Mouse (Mus musculus): Measurements from ENCODE around the gene Gpx4. TPM values are rescaled to one million over a fixed set of nuclear protein-coding genes. Genes with fewer than 3 reads are reported as not detected.

Gene Gpx4
- 228 and 229 TPM in 2 replicates for total RNA-seq (2023)

GRCm38 (mm10) chr10:80047041-80047565 lies at the start of gene Gpx4:
Gene Gpx4, plus strand, starts transcription at chr10:80047166.

GRCm38 (mm10) chr10:80016511-80016910 lies 30.5 kb upstream of the Gpx4 start, which contains the start of gene Arhgap45:
Gene Arhgap45, plus strand, starts transcription at chr10:80016653.

GRCm38 (mm10) chr10:80039559-80039979 lies 7.4 kb upstream of the Gpx4 start, which contains the start of gene Polr2e:
Gene Polr2e, minus strand, starts transcription at chr10:80039795.

GRCm38 (mm10) chr10:80105460-80105859 lies 58.5 kb downstream of the Gpx4 start, which contains the start of gene Sbno2:
Gene Sbno2, minus strand, starts transcription at chr10:80105571.

Other genes with a start within 250 kb of the Gpx4 start
- 0.60 and 1.1 TPM in 2 replicates for gene Misp, start 226.2 kb upstream of the Gpx4 start, total RNA-seq (2023)
- gene Ptbp1, start 192.7 kb upstream of the Gpx4 start, total RNA-seq (2023): 224 and 230 TPM in 2 replicates
- gene Prtn3, start 172.7 kb upstream of the Gpx4 start, total RNA-seq (2023): 374 and 461 TPM in 2 replicates
- 21.5 and 22.3 TPM in 2 replicates for gene Plppr3, start 172.5 kb upstream of the Gpx4 start, total RNA-seq (2023)
- 409 and 433 TPM in 2 replicates for gene Elane, start 160.9 kb upstream of the Gpx4 start, total RNA-seq (2023)
- not detected in 2 replicates for gene Cfd, start 156.3 kb upstream of the Gpx4 start, total RNA-seq (2023)
- 38.8 and 45.7 TPM in 2 replicates for gene Med16, start 138.2 kb upstream of the Gpx4 start, total RNA-seq (2023)
- not detected in 2 replicates for gene Gm26602, start 136.3 kb upstream of the Gpx4 start, total RNA-seq (2023)
- 5.0 and 5.7 TPM in 2 replicates for gene Kiss1r, start 130.2 kb upstream of the Gpx4 start, total RNA-seq (2023)
- gene R3hdm4, start 126.0 kb upstream of the Gpx4 start, total RNA-seq (2023): 563 and 732 TPM in 2 replicates
- 203 and 226 TPM in 2 replicates for gene Arid3a, start 120.1 kb upstream of the Gpx4 start, total RNA-seq (2023)
- gene Wdr18, start 87.0 kb upstream of the Gpx4 start, total RNA-seq (2023): 13.5 and 19.5 TPM in 2 replicates
- 0.16 and 0.19 TPM in 2 replicates for gene Grin3b, start 76.5 kb upstream of the Gpx4 start, total RNA-seq (2023)
- 65.1 and 75.1 TPM in 2 replicates for gene Tmem259, start 62.8 kb upstream of the Gpx4 start, total RNA-seq (2023)
- gene Cnn2, start 58.6 kb upstream of the Gpx4 start, total RNA-seq (2023): 381 and 568 TPM in 2 replicates
- gene Abca7, start 50.7 kb upstream of the Gpx4 start, total RNA-seq (2023): 105 and 153 TPM in 2 replicates
- 445 and 546 TPM in 2 replicates for gene Arhgap45, start 30.5 kb upstream of the Gpx4 start, total RNA-seq (2023)
- gene Polr2e, start 7.4 kb upstream of the Gpx4 start, total RNA-seq (2023): 31.6 and 36.0 TPM in 2 replicates
- 164 and 210 TPM in 2 replicates for gene Sbno2, start 58.4 kb downstream of the Gpx4 start, total RNA-seq (2023)
- 193 and 249 TPM in 2 replicates for gene Stk11, start 68.6 kb downstream of the Gpx4 start, total RNA-seq (2023)
- gene Atp5d, start 91.5 kb downstream of the Gpx4 start, total RNA-seq (2023): 81.5 and 92.7 TPM in 2 replicates
- 0.61 and 1.3 TPM in 2 replicates for gene Cbarp, start 93.7 kb downstream of the Gpx4 start, total RNA-seq (2023)
- 220 and 226 TPM in 2 replicates for gene Midn, start 101.1 kb downstream of the Gpx4 start, total RNA-seq (2023)
- 41.2 and 65.3 TPM in 2 replicates for gene Cirbp, start 118.8 kb downstream of the Gpx4 start, total RNA-seq (2023)
- gene 1600002K03Rik, start 125.8 kb downstream of the Gpx4 start, total RNA-seq (2023): 1.8 and 2.7 TPM in 2 replicates
- gene Efna2, start 132.3 kb downstream of the Gpx4 start, total RNA-seq (2023): not detected in 2 replicates
- 20.6 and 22.3 TPM in 2 replicates for gene Mum1, start 179.3 kb downstream of the Gpx4 start, total RNA-seq (2023)
- 44.9 and 49.8 TPM in 2 replicates for gene Ndufs7, start 202.0 kb downstream of the Gpx4 start, total RNA-seq (2023)
- gene Gamt, start 213.8 kb downstream of the Gpx4 start, total RNA-seq (2023): 4.0 and 4.8 TPM in 2 replicates
- gene Dazap1, start 214.3 kb downstream of the Gpx4 start, total RNA-seq (2023): 71.8 and 72.5 TPM in 2 replicates
- 539 and 578 TPM in 2 replicates for gene Rps15, start 245.3 kb downstream of the Gpx4 start, total RNA-seq (2023)
- gene Apc2, start 248.8 kb downstream of the Gpx4 start, total RNA-seq (2023): not detected in 2 replicates